Mouse (Mus musculus) left cerebral cortex, adult 9 months (tissue): ENCODE measurements at regions not wholly inside any gene's neighbourhood (a gene's known extent, or its start where the extent isn't known, plus 50 kb on each side); places are given as distances from the start of the nearest gene placed in this dataset.

Experiments
- DNase-seq, 2 experiments: peaks; one replicate each; pipeline ENCODE4 v3.0.0; 2022; ENCODE audit warnings: low spot score in 2 of 2

DNA sequence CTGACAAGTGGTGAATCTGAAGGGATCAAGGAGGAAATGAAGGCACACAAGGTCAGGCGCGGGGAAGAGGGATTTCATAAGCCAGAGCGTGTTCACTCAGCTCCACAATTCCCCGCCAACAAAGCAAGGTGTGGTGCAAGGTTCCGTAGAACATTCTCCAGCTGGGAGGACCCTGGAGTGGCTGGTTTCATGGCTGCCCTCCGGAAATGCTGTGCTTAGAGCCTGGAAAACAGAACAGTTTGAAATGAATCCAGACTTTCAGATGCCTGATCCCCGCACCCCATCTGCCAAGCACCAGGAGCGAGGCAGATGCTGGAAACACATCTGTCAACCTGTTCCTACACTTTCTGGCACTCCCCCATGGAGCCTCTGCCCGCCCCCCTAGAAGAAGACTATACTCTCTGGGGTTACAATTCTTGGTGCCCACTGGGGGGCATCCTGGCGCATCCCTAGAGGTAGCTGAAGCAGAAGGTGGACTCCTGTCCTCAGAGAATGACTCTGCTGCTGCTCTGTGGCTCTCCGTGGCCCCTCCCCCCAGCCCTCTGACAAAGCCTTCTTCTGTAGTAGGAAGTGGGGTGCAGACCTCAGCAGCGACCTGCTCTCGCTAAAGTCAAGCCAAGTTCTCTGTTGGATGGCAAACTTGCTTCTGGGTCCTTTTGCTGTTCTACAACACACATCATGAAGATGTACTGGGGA, 54.5 kb upstream of the Mafb start:
- DNase-seq, result no peak

DNA sequence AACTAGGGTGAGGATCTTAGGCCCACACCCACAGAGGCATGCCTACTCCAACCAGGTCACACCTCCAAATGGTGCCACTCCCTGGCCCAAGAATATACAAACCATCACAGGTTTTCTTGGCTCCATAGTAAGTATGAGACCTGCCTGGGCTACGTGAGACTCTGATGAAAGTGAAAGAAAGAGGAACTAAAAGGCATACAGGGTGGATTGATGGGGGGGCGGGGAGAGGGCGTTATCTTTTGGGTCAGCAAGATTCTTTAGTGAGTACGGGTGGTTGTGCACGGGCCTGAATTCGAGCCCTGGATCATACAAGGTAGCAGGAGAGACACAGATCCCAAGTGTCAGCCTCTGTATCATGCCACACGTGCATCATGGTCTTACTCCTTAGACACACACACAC, 57.6 kb upstream of the Mafb start:
- DNase-seq, result no peak

DNA sequence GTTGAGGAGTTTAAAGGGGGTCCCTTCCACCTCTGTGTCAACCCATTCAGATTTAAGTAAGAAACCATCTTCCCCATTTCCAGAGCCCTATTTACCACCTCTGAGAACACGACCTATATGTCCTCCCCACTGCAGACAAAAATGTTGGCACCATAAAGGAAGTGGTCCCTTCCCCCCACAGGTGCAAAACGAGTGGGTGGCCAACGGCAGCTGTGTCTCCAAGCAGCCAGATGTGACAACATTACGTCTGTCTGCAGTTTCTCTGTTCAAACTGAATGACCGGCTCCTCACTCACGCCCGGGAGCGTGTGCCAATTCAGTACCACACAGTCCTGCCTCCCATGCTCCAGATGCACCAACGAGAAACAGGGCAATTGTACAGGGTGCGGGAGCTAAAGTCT, 60.6 kb upstream of the Mafb start:
- DNase-seq, result no peak

DNA sequence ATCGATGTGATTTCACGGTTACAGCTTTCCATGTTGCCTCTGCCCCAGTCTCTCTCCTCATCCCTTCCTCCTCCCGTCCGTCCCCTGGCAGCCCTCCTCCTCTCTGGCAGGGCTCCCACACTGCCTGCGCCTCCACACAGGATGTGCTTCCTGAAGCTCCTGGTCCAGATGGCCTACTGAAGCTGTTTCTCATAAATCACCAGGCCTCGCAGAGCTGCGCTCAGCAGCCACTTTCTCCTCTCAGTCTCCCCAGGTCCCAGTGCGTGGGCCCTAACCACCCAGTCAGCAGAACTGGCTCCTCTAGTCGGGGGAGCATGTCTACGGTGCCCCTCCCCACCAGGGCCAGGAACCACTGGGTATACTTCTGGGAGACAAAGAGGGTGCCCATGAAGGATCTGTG, 66.4 kb upstream of the Mafb start:
- peak; percentile 65 to 90 for DNase-seq

DNA sequence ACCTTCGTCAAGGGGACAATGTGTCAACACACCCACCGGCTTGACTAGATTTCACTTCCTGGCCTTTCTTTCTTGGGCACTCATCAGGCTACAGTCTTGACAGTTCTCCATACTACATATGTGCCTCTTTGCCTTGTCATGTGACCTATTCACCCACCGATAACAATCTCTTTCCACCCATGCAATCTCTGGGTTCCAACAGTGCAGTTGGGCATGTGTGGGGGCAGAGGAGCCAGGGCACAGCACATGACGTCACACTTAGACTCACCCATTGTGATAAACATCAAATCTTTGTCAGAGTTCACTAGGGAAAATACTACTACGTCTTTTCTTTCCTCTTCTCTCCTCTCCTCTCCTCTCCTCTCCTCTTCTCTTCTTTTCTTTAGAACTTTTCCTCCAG, 67.8 kb upstream of the Mafb start:
- DNase-seq, result no peak

DNA sequence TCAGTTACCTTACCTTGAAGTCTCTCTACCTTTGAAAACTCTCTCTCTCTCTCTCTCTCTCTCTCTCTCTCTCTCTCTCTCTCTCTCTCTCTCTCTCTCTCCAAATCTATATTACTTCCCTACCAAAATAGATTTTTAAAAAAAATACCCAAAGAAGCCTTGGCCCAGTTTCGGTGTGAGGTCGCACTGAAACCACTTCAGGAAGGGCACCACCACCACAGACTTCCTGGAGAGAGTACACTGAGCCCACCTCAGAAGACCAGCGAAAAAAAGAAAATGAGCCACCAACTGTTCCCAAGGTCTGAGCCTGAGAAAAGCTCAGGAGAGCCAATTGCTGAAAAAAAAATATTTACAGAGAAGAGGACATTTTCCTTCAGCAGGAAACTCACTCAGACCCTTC, 68.8 kb upstream of the Mafb start:
- DNase-seq, result no peak

DNA sequence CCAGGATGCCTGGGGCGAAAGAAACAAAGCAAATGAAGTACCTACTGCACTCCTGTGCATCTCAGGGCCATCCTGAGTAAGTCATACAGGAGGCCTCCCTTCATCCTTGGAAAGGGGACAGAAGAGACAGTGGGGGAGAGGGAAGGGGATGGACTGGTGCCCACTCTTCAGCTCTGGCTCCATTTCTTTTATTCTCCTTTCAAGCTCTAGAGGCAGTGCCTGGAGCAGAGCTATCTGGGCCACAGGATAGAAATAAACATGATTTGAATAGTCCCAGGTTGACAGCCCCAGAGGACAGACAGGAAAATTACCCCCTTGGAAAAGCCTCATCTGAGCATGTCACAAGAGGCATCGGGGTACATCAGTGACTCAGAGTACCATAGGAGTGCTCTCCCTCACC, 72.2 kb upstream of the Mafb start:
- no peak for DNase-seq

DNA sequence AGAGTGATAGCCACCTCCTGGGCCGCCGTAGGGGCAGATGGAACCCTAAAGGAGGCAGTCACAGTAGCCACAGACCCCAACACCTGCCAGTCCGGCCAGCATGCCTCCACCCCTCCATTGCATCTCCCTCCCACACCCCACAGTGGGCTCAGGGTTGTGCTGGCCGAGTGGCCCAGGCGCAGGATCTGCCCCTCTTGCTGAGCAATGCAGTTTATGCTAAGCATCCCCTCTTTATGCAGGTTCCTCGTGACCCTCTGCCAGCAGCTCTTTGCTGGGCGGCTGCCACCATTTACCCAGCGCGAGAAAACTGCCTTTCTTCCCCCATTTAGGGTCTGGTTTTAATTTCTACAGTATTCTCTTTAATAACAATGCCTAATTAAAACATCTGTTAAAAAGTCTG, 73.4 kb upstream of the Mafb start:
- no peak for DNase-seq

DNA sequence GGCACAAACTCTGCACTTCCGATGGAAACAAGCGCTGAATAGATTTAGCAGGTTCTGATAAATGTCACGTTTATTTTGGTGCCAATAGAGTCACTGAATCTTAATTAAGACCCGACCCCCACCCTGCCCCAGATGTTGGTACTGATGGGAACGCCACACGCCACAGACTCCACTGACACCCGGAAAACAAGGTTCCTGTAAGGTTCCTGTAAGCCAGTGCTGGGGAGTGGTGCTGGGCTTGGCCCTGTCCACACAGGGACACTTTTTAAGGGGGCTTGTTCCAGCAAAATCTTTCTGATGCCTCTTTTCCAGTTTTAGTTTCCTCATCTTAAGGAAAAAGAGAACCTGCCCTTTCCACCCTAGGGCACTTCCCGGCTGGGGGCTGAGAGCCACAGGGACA, 84.2 kb upstream of the Mafb start:
- DNase-seq, result no peak

DNA sequence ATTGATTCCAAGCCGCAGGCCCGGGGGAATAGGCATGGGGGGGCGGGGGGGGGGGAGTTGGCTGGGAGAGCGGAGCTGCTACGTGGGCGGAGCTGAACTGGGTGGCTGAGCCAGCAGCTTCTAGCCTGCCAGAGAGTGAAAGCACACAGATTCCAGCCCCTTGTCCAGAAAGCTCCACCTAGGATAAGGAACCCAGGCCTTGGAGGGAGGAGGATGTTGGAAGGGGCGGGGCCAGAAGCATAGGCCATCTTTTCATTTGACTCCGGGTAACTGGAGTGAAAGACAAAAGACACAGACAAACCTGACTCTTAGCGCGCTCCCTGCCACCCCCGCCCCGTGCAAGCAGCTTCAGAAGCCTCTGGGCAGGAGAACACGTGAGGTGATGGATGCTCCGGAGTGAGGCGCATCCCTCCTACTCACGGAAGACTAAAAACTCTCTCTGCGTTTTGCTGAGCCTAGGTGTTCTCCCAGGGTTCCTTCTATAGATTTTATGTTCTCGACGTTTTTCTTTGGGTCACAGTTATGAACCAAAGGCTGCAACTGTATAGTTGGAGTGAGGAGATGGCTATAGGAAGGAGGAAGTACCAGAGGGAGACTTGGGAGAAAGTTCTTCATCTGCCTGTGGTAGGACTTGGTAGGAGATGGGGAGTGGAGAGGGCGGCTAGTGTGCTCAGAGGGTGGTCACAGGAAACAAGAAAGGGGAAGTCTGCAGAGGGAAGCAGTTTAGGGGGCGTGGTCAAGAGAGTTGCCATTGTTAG, 84.8 kb upstream of the Mafb start:
- peak; percentile 42 to 57 for DNase-seq

DNA sequence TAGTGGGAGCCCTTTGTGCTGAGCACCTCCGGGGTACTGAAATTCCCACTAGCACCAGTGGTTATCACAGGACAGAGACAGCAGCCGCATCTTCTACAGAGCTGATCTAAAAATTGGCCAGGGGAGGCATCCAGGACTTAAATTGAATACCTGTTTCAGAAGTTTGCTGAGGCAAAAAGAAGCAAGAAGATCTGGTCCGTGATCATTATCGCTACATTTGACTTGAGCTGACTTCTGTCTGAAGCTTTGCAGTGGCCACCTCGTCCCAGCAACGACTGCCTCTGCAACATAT, 85.3 kb upstream of the Mafb start:
- DNase-seq, result no peak

DNA sequence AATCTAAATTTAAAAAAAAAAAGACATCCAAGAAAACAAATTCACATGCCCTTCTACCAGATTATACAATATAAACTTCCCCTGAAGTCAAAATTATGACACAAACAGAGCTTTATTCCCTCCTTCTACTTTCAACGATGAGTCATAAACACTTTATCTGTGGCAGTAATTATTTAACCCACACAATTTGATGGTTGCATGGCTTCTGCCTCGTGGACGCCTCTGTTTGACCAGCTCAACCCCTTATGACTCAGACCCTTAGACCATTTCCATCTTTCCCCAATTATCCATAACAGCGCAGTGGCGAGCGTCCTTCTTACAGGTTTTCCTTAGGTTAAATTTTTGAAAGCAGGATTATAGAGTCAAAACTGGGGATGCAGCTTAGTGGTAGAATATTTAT, 85.9 kb upstream of the Mafb start:
- no peak for DNase-seq

DNA sequence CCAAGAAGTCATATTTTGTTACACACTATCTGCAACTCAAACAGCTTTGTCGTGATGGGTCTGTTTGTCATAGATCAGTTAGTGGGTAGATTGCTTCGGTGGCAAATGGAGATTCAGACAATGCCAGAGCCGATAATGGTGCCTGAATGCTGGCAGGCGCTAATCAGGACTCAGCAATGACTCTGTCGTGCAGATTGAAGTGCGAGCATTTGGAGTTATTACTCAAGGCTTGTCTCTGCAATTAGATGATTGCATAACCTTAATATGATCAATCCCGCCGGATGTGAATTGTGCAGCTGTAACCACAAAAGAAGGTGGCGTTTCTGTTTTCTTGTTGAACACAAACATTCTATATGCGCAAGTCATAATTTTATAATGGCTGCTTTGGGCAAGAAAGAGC, 88.8 kb upstream of the Mafb start:
- no peak for DNase-seq

DNA sequence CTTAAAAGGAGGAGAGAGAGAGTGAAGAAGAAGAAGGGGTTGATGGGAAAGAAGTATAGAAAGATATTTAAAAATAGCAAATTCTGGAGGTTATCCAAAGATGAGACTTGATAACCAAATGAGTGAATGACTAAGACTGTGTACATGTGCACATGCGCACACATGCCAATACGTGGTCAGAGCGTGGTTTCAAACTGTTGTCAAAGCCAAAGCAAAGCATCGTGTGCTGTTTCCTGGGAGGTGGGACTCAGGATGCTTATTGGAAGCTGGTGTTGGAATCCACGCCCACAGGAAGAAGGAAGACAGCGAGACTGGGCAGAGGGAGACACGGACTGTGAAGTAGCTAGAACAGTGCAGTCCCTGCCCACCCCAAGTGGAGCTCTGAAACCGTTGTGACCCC, 89.8 kb upstream of the Mafb start:
- no peak for DNase-seq

DNA sequence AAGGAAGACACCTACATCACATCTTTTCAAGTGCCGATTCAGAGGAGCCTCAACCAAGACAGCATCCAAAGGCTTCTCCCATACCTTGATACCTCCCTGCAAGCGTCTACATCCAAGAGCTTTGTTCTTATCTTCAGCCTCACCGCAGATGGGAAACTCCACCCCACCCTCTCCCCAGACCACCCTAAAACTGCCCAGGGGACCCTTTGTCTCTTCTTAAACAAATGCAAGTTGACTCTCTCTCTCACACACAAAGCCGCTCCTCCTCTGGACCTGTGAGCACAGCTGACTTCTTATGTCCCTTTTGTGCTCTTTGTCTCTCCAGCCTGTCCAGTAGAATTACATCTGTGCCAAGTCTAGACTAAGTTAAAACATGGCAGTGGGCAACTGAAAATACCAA, 104.7 kb upstream of the Mafb start:
- DNase-seq, result no peak

DNA sequence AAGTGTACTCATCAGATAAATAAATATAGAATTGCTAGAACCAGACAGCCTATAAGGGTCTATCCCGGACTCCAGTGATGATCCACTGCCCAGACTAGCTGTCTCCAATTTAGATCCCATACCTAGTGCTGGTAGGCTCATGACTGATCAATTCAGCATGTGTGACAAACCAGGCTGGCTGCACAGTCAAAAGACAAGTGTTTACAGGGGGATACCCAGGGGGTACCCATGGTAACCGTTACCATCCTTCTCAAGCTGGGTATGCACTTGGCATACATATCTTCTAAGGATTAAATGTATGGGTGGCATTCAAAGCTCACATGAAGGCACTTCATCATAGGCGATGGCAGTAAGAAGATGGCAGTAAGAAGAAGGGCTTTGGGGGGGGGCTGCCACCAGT, 109.3 kb upstream of the Mafb start:
- no peak for DNase-seq

DNA sequence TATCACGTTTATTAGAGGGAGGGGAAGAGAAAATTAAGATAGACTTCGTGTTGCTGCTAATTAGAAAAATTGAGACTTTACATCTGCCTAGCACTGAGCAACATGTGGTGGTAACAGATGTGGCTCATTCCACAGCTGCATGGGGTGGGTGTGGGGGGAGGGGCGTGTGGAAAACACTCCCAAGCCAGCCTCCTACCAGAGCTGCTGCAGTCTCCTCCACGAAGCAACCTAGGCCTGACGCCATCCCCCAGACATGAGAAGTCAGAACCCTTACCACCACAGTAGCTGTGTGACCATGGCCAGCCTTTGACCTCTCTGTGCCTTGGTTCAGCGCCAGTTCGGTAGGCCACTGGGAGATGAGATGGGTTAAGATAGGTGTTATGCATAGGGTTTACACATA, 112.4 kb upstream of the Mafb start:
- no peak for DNase-seq

DNA sequence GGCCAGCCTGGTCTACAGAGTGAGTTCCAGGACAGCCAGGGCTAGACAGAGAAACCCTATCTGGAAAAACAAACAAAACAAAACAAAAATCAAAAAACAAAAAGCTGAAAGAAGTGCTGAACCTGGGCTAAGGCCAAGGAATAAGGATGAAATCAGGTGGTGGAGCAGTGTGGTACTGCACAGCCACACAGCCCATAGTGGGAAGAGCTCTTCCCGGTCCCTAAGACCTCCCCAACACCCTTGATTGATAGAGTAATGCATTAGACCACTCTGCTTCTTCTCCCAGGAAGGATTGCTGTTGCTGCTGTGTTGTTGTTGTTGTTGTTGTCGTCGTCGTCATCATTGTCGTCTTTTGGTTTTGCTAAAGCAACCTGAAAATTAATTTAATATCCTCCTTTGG, 118.2 kb upstream of the Mafb start:
- no peak for DNase-seq

DNA sequence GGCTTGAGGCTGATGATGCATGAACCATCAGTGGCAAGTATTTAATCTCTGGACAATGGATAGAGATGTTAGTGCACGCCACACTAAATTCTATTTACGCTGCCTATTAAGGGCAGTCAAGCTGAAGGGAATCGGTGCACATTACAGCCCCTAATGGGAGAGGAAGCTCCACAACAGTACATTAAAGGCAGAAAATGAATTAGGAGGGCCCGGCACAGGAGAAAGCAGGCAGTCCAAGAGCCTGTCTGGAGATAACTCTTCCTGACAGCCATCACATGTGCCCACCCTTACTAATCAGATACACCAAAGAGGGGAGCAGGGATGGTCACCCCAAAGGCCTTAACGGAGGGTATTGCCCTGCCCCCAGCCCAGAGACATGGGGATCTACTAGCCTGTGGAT, 118.7 kb upstream of the Mafb start:
- no peak for DNase-seq

DNA sequence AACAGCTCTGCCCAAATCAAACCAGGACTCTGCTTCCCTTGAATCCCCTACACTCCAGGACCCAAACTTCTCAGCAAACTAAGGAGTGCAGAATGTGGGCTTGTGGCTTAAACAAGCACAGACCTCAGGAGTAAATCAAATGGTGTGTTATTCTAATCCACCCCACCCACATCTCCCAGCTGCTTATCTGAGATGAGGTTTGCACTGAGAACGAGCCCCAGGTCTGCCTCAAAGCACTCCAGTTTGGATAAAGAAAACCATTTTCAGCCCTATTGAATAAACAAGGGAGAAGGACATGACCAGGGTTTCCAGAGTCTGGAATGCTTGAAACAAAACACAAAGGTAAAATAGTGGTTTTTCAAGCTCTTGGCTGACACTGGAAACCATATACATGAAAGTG, 132.9 kb upstream of the Mafb start:
- DNase-seq, result no peak

DNA sequence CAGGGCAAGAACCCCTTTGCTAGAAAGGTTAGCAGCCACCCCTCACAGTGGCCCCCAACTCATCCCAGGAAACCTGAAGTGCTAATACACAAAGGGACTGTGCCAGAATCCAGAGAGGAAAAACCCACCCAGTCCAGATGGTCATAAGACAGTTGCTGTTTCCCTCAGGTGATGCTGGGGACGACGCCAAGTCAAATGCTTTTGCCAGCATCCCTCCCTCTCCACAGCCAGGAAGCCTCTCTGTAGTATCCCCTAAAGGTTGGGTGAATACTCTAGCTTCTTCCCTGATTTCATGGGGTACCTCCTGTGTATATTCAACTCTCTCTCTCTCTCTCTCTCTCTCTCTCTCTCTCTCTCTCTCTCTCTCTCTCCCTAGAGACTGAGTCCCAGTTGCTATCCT, 136.0 kb upstream of the Mafb start:
- no peak for DNase-seq

DNA sequence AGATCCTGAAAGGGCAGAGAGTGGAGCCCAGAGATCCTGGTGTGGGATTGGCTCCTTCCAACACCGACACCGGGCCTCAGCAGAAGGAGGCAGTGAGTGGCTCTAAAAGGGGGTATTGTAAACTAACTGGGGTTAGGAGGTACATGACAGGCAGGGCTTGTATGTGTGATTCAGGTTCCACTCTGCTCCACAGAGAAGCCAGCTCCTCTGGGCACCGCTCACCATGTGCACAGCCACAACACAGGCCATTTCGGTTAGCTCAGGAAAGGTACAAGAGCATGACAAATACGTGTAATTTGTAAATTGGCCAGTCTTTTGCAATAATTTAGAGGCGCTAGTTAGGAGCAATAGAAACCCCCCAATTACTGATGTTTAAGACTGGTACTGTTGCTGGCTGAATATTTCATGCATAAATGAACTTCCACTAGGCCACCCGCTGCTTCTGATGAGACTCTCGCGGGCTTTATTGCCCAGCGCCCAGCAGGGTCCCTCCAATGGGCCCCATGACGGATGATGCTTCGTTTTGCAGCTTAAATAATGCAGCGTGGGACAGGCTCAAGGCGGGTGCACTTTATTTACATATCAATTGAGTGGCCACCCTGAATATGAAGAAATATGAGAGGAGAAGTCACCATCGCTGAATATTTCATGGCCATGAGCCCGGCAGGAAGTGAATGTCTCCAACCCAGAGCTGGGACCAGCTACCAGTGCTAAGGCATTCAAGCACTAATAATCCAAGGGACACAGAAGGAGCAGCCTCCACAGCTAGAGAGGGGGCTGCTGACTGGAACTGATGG, 136.9 kb upstream of the Mafb start:
- no peak for DNase-seq

DNA sequence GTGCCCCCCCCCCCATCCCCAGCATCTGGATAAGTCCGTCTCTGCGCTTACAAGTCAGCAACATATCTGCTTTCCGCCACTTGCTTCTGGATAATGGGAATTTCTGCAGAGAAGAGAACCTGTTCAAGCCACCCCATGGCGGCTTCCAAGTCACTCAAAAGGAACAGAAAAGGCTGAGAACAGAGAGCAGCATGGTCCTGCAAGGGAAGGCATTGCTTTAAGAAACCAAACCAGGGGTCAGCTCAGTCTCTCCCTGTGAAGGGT, 137.5 kb upstream of the Mafb start:
- DNase-seq, result no peak

DNA sequence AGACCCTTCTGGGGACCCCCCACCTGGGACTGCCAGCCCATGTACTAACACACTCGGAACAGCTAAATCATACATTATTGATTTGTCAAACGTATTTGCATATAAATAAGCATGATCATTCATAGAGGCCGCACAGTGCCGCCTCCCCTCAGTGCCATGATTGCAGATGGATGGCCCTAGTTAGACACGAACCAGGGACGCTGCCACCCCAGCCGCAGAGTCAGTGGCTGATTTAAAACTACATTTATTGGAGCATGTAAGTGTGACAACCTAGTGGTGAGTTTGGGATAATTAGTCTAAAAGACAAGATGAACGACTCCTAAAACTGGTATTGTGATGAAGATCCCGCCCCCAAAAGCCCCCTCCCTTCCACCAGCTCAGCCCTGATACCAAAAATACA, 138.3 kb upstream of the Top1 start:
- DNase-seq, result no peak
